Mouse (Mus musculus): ENCODE measurements around the gene Pkd1l1. TPM values are rescaled to one million over a fixed set of nuclear protein-coding genes. Genes with fewer than 3 reads are reported as not detected.

Gene Pkd1l1
- total and polyA plus RNA-seq, 3 experiments: not detected

DNA sequence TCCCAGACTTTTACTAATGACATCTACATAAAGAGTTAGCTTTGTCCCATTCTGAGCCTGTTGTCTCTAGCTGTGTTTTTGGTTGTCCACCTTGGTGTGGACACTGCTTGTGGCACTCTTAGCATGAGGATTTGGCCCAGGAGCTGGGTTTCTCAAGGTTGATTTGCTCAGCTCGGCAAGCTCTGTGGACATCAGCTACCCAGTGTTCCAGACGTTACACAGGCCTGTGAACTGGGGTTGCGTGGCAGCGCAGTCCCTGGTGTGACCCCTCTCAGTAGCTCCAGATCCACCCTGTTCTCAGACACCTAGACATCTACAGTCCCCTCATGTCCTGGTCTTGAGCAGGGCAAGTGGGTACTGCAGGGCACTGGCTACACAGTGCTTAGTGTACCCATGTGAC is 110.6 kb downstream of the Pkd1l1 start:
- Histone ChIP-seq H3K4me2 (ENCODE audit: insufficient read depth, low read depth, poor library complexity, severe bottlenecking) (no peak overlapping the region), H3K27ac (ENCODE audit: insufficient read depth, low read depth) (no peak overlapping the region), H3K79me2 (replicated peaks; ENCODE audit: control insufficient read depth, extremely low read depth, insufficient read depth, poor library complexity, severe bottlenecking) (no peaks in the 10 kb centered on the region), H3K36me3 (replicated peaks in 1 of 2; ENCODE audit: control insufficient read depth in 1 of 2, insufficient read depth in 1 of 2, low read length in 1 of 2) (no peaks in the 10 kb centered on the region), H3K4me3 (replicated peaks in 1 of 3; ENCODE audit: low read depth in 2 of 3, low read length in 2 of 3, poor library complexity in 1 of 3) (no peak overlapping the region), H3K4me1 (ENCODE audit: control insufficient read depth in 1 of 2, insufficient read depth in 2 of 2) (no peaks in the 10 kb centered on the region), H3K27me3 (replicated peaks) (peaks cover 87% of the 10 kb centered on the region), H3K9ac (ENCODE audit: insufficient read depth, low read depth) (no peak overlapping the region), H3K9me3 (replicated peaks; ENCODE audit: low read length) (no peaks in the 10 kb centered on the region)
- dilution Hi-C loops (cut with MboI; ENCODE audit: extremely low pct_ligation_motif_present, extremely low pct_unique_long_range_greater_than_20kb, low sequenced_read_pairs) (no loop called here), in situ Hi-C loops (cut with MboI; ENCODE audit: low pct_ligation_motif_present, low pct_unique_long_range_greater_than_20kb, low sequenced_read_pairs) (loop anchor here (10.0 kb wide), 1 partner anchor 438 kb away; no protein-coding TSS in a partner anchor)
- no peak for DNase-seq (ENCODE audit: extremely low read depth)
- no peak for TF ChIP-seq EP300 (IDR thresholded peaks at IDR 0.05; ENCODE audit: low read length)
- no peak for TF ChIP-seq JUN (IDR thresholded peaks at IDR 0.05; ENCODE audit: insufficient read depth, low read depth, low read length)
- TF ChIP-seq MAFK (IDR thresholded peaks at IDR 0.05; ENCODE audit: insufficient replicate concordance, low read length): no peak
- TF ChIP-seq NRF1 (IDR thresholded peaks at IDR 0.05; ENCODE audit: low read depth, low read length): no peak
- no peak for TF ChIP-seq MEF2A (IDR thresholded peaks at IDR 0.05; ENCODE audit: borderline replicate concordance, low read depth, low read length)
- no peak for TF ChIP-seq TBP (conservative IDR thresholded peaks at IDR 0.05; ENCODE audit: low read depth, low read length)
- TF ChIP-seq ZKSCAN1 (IDR thresholded peaks at IDR 0.05; ENCODE audit: borderline replicate concordance, low read depth, low read length): no peak
- no peak for TF ChIP-seq USF1 (IDR thresholded peaks at IDR 0.05; ENCODE audit: low read depth, low read length)

DNA sequence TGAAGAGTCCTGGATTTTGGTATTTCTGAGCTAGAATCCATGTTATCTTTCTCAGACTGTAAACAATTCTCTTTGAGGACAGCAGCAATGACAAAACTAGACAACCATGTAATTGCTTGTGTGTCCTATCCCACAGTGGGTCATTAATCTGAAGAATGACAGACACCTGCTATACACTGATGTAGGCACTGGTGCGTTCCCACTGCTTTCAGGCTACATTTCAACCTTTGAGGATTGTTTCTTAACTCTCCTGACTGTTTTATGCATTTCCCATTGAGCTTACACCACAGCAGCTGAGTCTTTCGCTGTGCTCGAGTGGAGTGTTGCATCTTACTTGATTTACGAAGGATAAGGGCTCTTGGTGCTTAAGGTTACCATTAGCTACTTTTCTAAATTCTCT is 111.1 kb downstream of the Pkd1l1 start:
- in situ Hi-C loops (cut with MboI; ENCODE audit: low pct_ligation_motif_present, low pct_unique_long_range_greater_than_20kb, low sequenced_read_pairs) (loop anchor here (10.0 kb wide), 1 partner anchor 437 kb away; no protein-coding TSS in a partner anchor), dilution Hi-C loops (cut with MboI; ENCODE audit: extremely low pct_ligation_motif_present, extremely low pct_unique_long_range_greater_than_20kb, low sequenced_read_pairs) (no loop called here)
- no peak for DNase-seq (ENCODE audit: extremely low read depth)
- peaks cover 87% of the 10 kb centered on the region for H3K27me3 ChIP-seq (replicated peaks)
- no peak overlapping the region for H3K27ac ChIP-seq (ENCODE audit: insufficient read depth, low read depth)
- H3K4me2 ChIP-seq (ENCODE audit: insufficient read depth, low read depth, poor library complexity, severe bottlenecking): no peak overlapping the region
- H3K36me3 ChIP-seq (replicated peaks in 1 of 2; ENCODE audit: control insufficient read depth in 1 of 2, insufficient read depth in 1 of 2, low read length in 1 of 2): no peaks in the 10 kb centered on the region
- H3K9me3 ChIP-seq (replicated peaks; ENCODE audit: low read length): no peaks in the 10 kb centered on the region
- no peak overlapping the region for H3K9ac ChIP-seq (ENCODE audit: insufficient read depth, low read depth)
- TF ChIP-seq MAZ (IDR thresholded peaks at IDR 0.05; ENCODE audit: low read depth, low read length): no peak
- no peak overlapping the region for H3K4me3 ChIP-seq (replicated peaks in 1 of 3; ENCODE audit: low read depth in 2 of 3, low read length in 2 of 3, poor library complexity in 1 of 3)
- no peaks in the 10 kb centered on the region for H3K4me1 ChIP-seq (ENCODE audit: control insufficient read depth in 1 of 2, insufficient read depth in 2 of 2)
- H3K79me2 ChIP-seq (replicated peaks; ENCODE audit: control insufficient read depth, extremely low read depth, insufficient read depth, poor library complexity, severe bottlenecking): no peaks in the 10 kb centered on the region

- H3K27me3 ChIP-seq (replicated peaks): peaks cover 87% of the 10 kb centered on the region
- no peaks in the 10 kb centered on the region for H3K36me3 ChIP-seq (replicated peaks in 1 of 2; ENCODE audit: control insufficient read depth in 1 of 2, insufficient read depth in 1 of 2, low read length in 1 of 2)
- no peak overlapping the region for H3K9ac ChIP-seq (ENCODE audit: insufficient read depth, low read depth)
- H3K4me2 ChIP-seq (ENCODE audit: insufficient read depth, low read depth, poor library complexity, severe bottlenecking): no peak overlapping the region
- H3K9me3 ChIP-seq (replicated peaks; ENCODE audit: low read length): no peaks in the 10 kb centered on the region
- no peak overlapping the region for H3K27ac ChIP-seq (ENCODE audit: insufficient read depth, low read depth)
- dilution Hi-C loops (cut with MboI; ENCODE audit: extremely low pct_ligation_motif_present, extremely low pct_unique_long_range_greater_than_20kb, low sequenced_read_pairs) (no loop called here), in situ Hi-C loops (cut with MboI; ENCODE audit: low pct_ligation_motif_present, low pct_unique_long_range_greater_than_20kb, low sequenced_read_pairs) (loop anchor here (10.0 kb wide), 1 partner anchor 436 kb away; no protein-coding TSS in a partner anchor)
- H3K4me3 ChIP-seq (replicated peaks in 1 of 3; ENCODE audit: low read depth in 2 of 3, low read length in 2 of 3, poor library complexity in 1 of 3): no peak overlapping the region
- TF ChIP-seq MAZ (IDR thresholded peaks at IDR 0.05; ENCODE audit: low read depth, low read length): no peak
- TF ChIP-seq USF1 (IDR thresholded peaks at IDR 0.05; ENCODE audit: low read depth, low read length): no peak
- TF ChIP-seq NELFE (IDR thresholded peaks at IDR 0.05; ENCODE audit: low read depth, low read length): peak; percentile 24; the same call in 1 of the 2 replicates
- TF ChIP-seq RAD21 (IDR thresholded peaks at IDR 0.05; ENCODE audit: low read depth, low read length): peak; percentile 58
- peak; percentile 54 to 85 for TF ChIP-seq CTCF (conservative IDR thresholded peaks at IDR 0.05 in 1 of 2, IDR thresholded peaks at IDR 0.05 in 1 of 2; ENCODE audit: low read depth in 2 of 2, low read length in 2 of 2)
- TF ChIP-seq SIN3A (IDR thresholded peaks at IDR 0.05; ENCODE audit: low read length): peak; percentile 32; the same call in 1 of the 2 replicates
- TF ChIP-seq SMC3 (IDR thresholded peaks at IDR 0.05; ENCODE audit: low read depth, low read length): peak; percentile 85
- TF ChIP-seq ELF1 (IDR thresholded peaks at IDR 0.05; ENCODE audit: low read depth, low read length): no peak
- no peak for TF ChIP-seq MYC (IDR thresholded peaks at IDR 0.05; ENCODE audit: low read depth, low read length)
- no peak for TF ChIP-seq ZNF384 (IDR thresholded peaks at IDR 0.05; ENCODE audit: low read depth, low read length)
- TF ChIP-seq KAT2A (IDR thresholded peaks at IDR 0.05; ENCODE audit: insufficient replicate concordance, low read length): no peak
- TF ChIP-seq IRF4 (IDR thresholded peaks at IDR 0.05; ENCODE audit: low read depth, low read length): no peak
- no peaks in the 10 kb centered on the region for H3K79me2 ChIP-seq (replicated peaks; ENCODE audit: control insufficient read depth, extremely low read depth, insufficient read depth, poor library complexity, severe bottlenecking)
- H3K4me1 ChIP-seq (ENCODE audit: control insufficient read depth in 1 of 2, insufficient read depth in 2 of 2): no peaks in the 10 kb centered on the region
- DNase-seq (ENCODE audit: extremely low read depth): peak; percentile 31
Measured at GRCm38 (mm10) chr11:8860878-8861277, 112.2 kb downstream of the Pkd1l1 start.

Data from CH12.LX (cell line).